ENCODE assay signal across 8 mouse cellular contexts in the genomic region with DNA sequence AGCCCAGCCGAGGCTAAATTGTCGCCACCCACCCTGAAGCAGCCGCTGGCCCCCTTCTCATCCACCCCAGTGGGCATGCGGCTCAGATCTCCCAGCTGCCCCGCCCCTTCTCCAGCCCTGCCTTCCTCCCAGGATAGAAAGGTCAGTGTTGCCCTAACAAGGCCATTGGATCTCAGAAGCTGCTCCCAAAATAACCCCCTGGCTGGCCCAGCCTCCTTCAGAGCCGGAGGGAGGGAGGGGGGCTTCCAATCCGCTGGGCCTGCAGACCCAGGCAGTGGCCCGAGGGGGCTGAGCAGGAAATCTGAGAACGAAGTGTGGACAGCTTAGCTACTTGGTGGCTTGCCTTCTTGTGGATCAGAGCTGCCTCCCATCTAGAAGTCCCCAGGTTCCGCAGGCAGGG. TPM values are rescaled to one million over a fixed set of nuclear protein-coding genes. Genes with fewer than 3 reads are reported as not detected.
DNase-seq lines count a peak whose midpoint lies in the region; ATAC-seq lines count a peak whose summit lies in the region.

A gene (minus strand): TSS at position 89 of the 400 bp plus-strand sequence.

- ATAC-seq in midbrain, embryonic 15.5 days (replicated peaks): no peak
- peak; percentile 70 for ATAC-seq in intestine, embryonic 16.5 days

- H3K36me3 ChIP-seq in midbrain, embryonic 10.5 days: no peaks in the 10 kb centered on the region
- no peaks in the 10 kb centered on the region for H3K36me3 ChIP-seq in midbrain, embryonic 15.5 days (replicated peaks)
- no peaks in the 10 kb centered on the region for H3K36me3 ChIP-seq in intestine, embryonic 16.5 days (ENCODE audit: control insufficient read depth, insufficient read depth, low read length)

- peak; percentile 57 for DNase-seq in midbrain, embryonic 10.5 days (ENCODE audit: low spot score)
- peak; percentile 81 for DNase-seq in gastrocnemius, postnatal 14 days
- DNase-seq in lung, postnatal 36 days: peak; percentile 55
- no peak for DNase-seq in right cerebral cortex, postnatal 10 days (ENCODE audit: low spot score in 2 of 2)
- DNase-seq in natural killer cell, adult 2 months (ENCODE audit: low spot score in 2 of 2): no peak
- DNase-seq in B cell, adult 2 months: no peak

- 6% methylated on average over 10 of the region's 10 CpGs for WGBS in midbrain, embryonic 10.5 days
- WGBS in midbrain, embryonic 15.5 days: 11% methylated on average over 10 of the region's 10 CpGs
- WGBS in intestine, embryonic 16.5 days: 9% methylated on average over 10 of the region's 10 CpGs

- H3K4me1 ChIP-seq in midbrain, embryonic 10.5 days: peaks cover 19% of the 10 kb centered on the region
- no peaks in the 10 kb centered on the region for H3K4me1 ChIP-seq in midbrain, embryonic 15.5 days
- no peaks in the 10 kb centered on the region for H3K4me1 ChIP-seq in intestine, embryonic 16.5 days (ENCODE audit: control insufficient read depth, insufficient read depth, low read length)

- H3K27ac ChIP-seq in midbrain, embryonic 10.5 days (replicated peaks): peak within 1 kb of the TSS; percentile 70
- H3K27ac ChIP-seq in midbrain, embryonic 15.5 days: no peak within 1 kb of the TSS
- peak within 1 kb of the TSS; percentile 53 for H3K27ac ChIP-seq in intestine, embryonic 16.5 days (ENCODE audit: low read length)

- intact Hi-C loops in gastrocnemius, postnatal 14 days (cut with DNase I; ENCODE audit: low total_unique reads): no loop called here

- H3K4me2 ChIP-seq in midbrain, embryonic 15.5 days: no peak within 1 kb of the TSS
- H3K4me2 ChIP-seq in intestine, embryonic 16.5 days (ENCODE audit: low read depth, low read length): peak within 1 kb of the TSS; percentile 37

- no peaks in the 10 kb centered on the region for H3K9me3 ChIP-seq in midbrain, embryonic 10.5 days (replicated peaks)
- no peaks in the 10 kb centered on the region for H3K9me3 ChIP-seq in midbrain, embryonic 15.5 days
- no peaks in the 10 kb centered on the region for H3K9me3 ChIP-seq in intestine, embryonic 16.5 days (ENCODE audit: control insufficient read depth, low read length)

- no peaks in the 10 kb centered on the region for H3K27me3 ChIP-seq in midbrain, embryonic 10.5 days (ENCODE audit: low read depth, poor library complexity, severe bottlenecking)
- H3K27me3 ChIP-seq in midbrain, embryonic 15.5 days (replicated peaks): no peaks in the 10 kb centered on the region
- H3K27me3 ChIP-seq in intestine, embryonic 16.5 days (replicated peaks; ENCODE audit: control insufficient read depth, insufficient read depth, low read length): no peaks in the 10 kb centered on the region

- no peak within 1 kb of the TSS for H3K9ac ChIP-seq in midbrain, embryonic 15.5 days
- peak within 1 kb of the TSS; percentile 44 for H3K9ac ChIP-seq in intestine, embryonic 16.5 days (ENCODE audit: low read depth, low read length)

- H3K4me3 ChIP-seq in midbrain, embryonic 10.5 days: peak within 1 kb of the TSS; percentile 40
- H3K4me3 ChIP-seq in midbrain, embryonic 15.5 days: no peak within 1 kb of the TSS
- H3K4me3 ChIP-seq in intestine, embryonic 16.5 days (ENCODE audit: low read length): peak within 1 kb of the TSS; percentile 36

RNA-seq across cellular contexts. Expression of the gene that starts here (rescaled TPM):
- polyA plus RNA-seq in midbrain, embryonic 10.5 days (2016; fragmentation: Nextera tagmentation; extraction: Ambion mirVana): 0.32 and 0.59 TPM in 2 replicates
- polyA plus RNA-seq in midbrain, embryonic 15.5 days (2015; fragmentation: Nextera tagmentation; extraction: Ambion mirVana): 0.93 and 0.94 TPM in 2 replicates
- 100 to 1,000 TPM; 352 to 422 TPM for total RNA-seq in gastrocnemius, postnatal 14 days (2021)
- 6.3 and 7.5 TPM in 2 replicates for polyA plus RNA-seq in intestine, embryonic 16.5 days (2015; fragmentation: Nextera tagmentation; extraction: Ambion mirVana)

Comparison
In these comparisons a context has a peak if more than half of its experiments do, and no peak if none do; other contexts are left out.
1. Peak in DNase-seq, H3K4me3 ChIP-seq and H3K27ac ChIP-seq in midbrain, embryonic 10.5 days; RNA of the gene not detected or under 1 TPM.
2. DNase-seq: peak in gastrocnemius, postnatal 14 days (single experiment) and lung, postnatal 36 days (single experiment); none in right cerebral cortex, postnatal 10 days (0 of 2), natural killer cell, adult 2 months (0 of 2) and B cell, adult 2 months (0 of 2).